Mouse (Mus musculus): ENCODE data around the gene Tnfaip2. TPM values are rescaled to one million over a fixed set of nuclear protein-coding genes. Genes with fewer than 3 reads are reported as not detected.

Gene Tnfaip2
- polyA plus RNA-seq, 1 experiment, result 4.7 TPM

DNA sequence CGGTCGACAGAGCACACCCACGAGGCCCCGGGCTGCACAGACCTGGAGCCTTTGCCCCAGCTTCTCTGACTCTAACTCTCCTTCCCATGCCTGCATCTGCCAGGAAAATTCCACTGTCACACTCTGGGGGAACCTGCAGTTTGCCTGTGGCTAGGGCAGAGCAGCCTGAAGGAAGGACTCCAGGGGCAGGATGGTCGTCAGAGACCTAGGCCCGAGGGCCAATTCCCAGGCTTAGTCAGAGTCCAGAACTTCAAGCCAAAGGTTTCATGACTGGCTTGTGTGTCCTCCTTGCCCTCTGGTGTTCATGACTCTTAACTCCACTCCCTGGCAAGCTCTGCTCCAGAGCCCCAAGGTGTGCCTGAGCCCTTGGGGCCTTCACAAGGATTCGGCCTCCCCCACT is 25.9 kb downstream of the Tnfaip2 start:
- Histone ChIP-seq H3K4me3 (ENCODE audit: low read depth, low read length) (no peak overlapping the region), H3K27ac (ENCODE audit: insufficient read depth, low read length) (no peak overlapping the region), H3K4me1 (ENCODE audit: control insufficient read depth, insufficient read depth, low read length) (no peaks in the 10 kb centered on the region), H3K36me3 (ENCODE audit: control insufficient read depth, insufficient read depth, low read length, poor library complexity, severe bottlenecking) (no peaks in the 10 kb centered on the region), H3K9ac (ENCODE audit: low read depth, poor library complexity, severe bottlenecking) (no peak overlapping the region), H3K9me3 (replicated peaks; ENCODE audit: control insufficient read depth, insufficient read depth, low read length, poor library complexity, severe bottlenecking) (no peaks in the 10 kb centered on the region), H3K27me3 (ENCODE audit: control insufficient read depth, insufficient read depth, low read length, poor library complexity, severe bottlenecking) (no peaks in the 10 kb centered on the region)
- TF ChIP-seq POLR2A (IDR thresholded peaks at IDR 0.05; ENCODE audit: insufficient read depth, low read length) (no peak), EP300 (IDR thresholded peaks at IDR 0.05; ENCODE audit: insufficient read depth, low read depth, low read length) (no peak)

DNA sequence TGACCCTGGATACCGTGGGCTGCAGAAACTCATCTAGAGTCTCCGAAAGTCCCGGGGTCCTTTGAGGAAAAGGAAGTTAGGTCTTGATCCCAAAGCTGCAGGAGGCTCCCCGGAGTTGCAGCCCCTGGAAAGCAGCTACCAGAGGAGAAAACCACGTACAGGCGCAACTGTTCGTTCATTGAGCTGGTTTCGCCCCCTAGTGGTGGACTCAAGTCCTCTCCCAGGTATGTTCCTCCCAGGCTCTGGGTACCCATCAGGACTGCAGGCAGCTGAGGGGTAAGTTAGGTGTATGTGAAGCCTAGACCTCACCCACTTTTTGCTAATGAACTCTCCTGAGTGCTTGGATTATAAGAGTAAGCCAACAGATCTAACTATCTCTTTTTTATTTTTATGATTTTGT is 27.2 kb downstream of the Tnfaip2 start:
- Histone ChIP-seq H3K9me3 (replicated peaks; ENCODE audit: control insufficient read depth, insufficient read depth, low read length, poor library complexity, severe bottlenecking) (no peaks in the 10 kb centered on the region), H3K4me1 (ENCODE audit: control insufficient read depth, insufficient read depth, low read length) (no peaks in the 10 kb centered on the region), H3K36me3 (ENCODE audit: control insufficient read depth, insufficient read depth, low read length, poor library complexity, severe bottlenecking) (no peaks in the 10 kb centered on the region), H3K27ac (ENCODE audit: insufficient read depth, low read length) (no peak overlapping the region), H3K27me3 (ENCODE audit: control insufficient read depth, insufficient read depth, low read length, poor library complexity, severe bottlenecking) (no peaks in the 10 kb centered on the region), H3K4me3 (ENCODE audit: low read depth, low read length) (no peak overlapping the region), H3K9ac (ENCODE audit: low read depth, poor library complexity, severe bottlenecking) (no peak overlapping the region)
- TF ChIP-seq CTCF (IDR thresholded peaks at IDR 0.05; ENCODE audit: low read depth, low read length) (peak; percentile 94), POLR2A (IDR thresholded peaks at IDR 0.05; ENCODE audit: insufficient read depth, low read length) (no peak)

DNA sequence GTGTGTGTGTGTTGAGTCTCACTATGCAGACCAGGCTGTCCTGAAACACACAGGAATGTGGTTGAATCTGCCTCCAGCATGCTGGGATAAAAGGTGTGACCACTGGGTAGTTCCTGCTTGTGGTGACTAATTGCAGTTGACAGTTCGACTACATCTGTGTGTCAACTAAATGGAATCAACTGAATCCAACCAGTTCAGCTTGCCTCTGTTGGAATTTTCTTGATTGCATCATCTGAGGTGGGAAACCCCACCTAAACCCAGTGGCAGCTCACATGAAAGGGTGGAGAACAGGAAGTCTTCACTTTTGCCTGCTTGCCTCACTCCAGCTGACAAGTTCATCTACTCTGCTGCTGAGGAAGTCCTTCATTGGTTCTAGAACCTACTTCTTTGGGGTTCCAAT is 28.9 kb downstream of the Tnfaip2 start:
- Histone ChIP-seq H3K36me3 (ENCODE audit: control insufficient read depth, insufficient read depth, low read length, poor library complexity, severe bottlenecking) (no peaks in the 10 kb centered on the region), H3K4me3 (ENCODE audit: low read depth, low read length) (no peak overlapping the region), H3K4me1 (ENCODE audit: control insufficient read depth, insufficient read depth, low read length) (no peaks in the 10 kb centered on the region), H3K9me3 (replicated peaks; ENCODE audit: control insufficient read depth, insufficient read depth, low read length, poor library complexity, severe bottlenecking) (no peaks in the 10 kb centered on the region), H3K27ac (ENCODE audit: insufficient read depth, low read length) (no peak overlapping the region), H3K27me3 (ENCODE audit: control insufficient read depth, insufficient read depth, low read length, poor library complexity, severe bottlenecking) (no peaks in the 10 kb centered on the region), H3K9ac (ENCODE audit: low read depth, poor library complexity, severe bottlenecking) (no peak overlapping the region)
- TF ChIP-seq EP300 (IDR thresholded peaks at IDR 0.05; ENCODE audit: insufficient read depth, low read depth, low read length), result no peak
- TF ChIP-seq CTCF (IDR thresholded peaks at IDR 0.05; ENCODE audit: low read depth, low read length), result no peak
- TF ChIP-seq POLR2A (IDR thresholded peaks at IDR 0.05; ENCODE audit: insufficient read depth, low read length), result no peak

DNA sequence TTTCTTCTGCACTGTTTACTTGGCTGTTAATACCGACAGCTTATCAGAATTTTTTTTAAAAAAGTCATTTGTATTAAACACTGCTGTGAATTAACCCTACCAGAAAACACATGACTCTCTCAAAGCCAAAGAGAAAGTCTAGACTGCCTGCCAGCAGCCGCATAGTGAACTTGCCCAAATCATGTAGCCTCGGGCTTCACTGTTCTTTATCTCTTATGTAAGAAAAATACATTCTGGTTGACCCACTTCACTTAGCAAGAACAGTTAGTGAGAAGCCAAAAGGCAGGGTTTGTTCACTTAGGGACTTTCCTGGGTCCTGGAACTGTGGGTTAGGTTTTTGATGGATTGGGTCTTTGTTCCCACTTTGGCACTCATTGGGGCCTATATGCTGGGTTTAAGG is 29.5 kb downstream of the Tnfaip2 start:
- Histone ChIP-seq H3K9ac (ENCODE audit: low read depth, poor library complexity, severe bottlenecking) (no peak overlapping the region), H3K4me3 (ENCODE audit: low read depth, low read length) (no peak overlapping the region), H3K27me3 (ENCODE audit: control insufficient read depth, insufficient read depth, low read length, poor library complexity, severe bottlenecking) (no peaks in the 10 kb centered on the region), H3K4me1 (ENCODE audit: control insufficient read depth, insufficient read depth, low read length) (no peaks in the 10 kb centered on the region), H3K36me3 (ENCODE audit: control insufficient read depth, insufficient read depth, low read length, poor library complexity, severe bottlenecking) (no peaks in the 10 kb centered on the region), H3K27ac (ENCODE audit: insufficient read depth, low read length) (no peak overlapping the region), H3K9me3 (replicated peaks; ENCODE audit: control insufficient read depth, insufficient read depth, low read length, poor library complexity, severe bottlenecking) (no peaks in the 10 kb centered on the region)
- no peak for TF ChIP-seq POLR2A (IDR thresholded peaks at IDR 0.05; ENCODE audit: insufficient read depth, low read length)

DNA sequence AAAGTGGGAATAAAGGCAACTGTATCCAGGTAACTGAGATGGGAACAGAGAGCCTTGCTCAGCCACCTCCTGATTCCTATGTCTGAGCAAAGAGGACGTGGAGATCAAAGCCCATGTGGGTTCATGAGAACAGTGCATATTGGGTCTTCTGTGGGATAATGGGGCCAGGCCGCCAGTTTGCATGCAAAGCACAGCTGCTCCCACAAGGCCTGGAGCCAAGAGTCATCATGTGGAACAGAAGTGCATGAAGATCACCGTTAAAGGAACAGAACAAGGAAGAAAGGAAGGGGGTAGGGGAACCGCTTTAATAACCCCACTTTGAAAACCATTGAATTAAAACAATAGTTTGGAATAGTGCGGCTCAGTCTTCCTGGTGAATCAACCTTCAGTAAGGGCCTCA is 30.6 kb downstream of the Tnfaip2 start:
- Histone ChIP-seq H3K4me1 (ENCODE audit: control insufficient read depth, insufficient read depth, low read length) (no peaks in the 10 kb centered on the region), H3K27ac (ENCODE audit: insufficient read depth, low read length) (no peak overlapping the region), H3K9me3 (replicated peaks; ENCODE audit: control insufficient read depth, insufficient read depth, low read length, poor library complexity, severe bottlenecking) (no peaks in the 10 kb centered on the region), H3K4me3 (ENCODE audit: low read depth, low read length) (no peak overlapping the region), H3K9ac (ENCODE audit: low read depth, poor library complexity, severe bottlenecking) (no peak overlapping the region), H3K36me3 (ENCODE audit: control insufficient read depth, insufficient read depth, low read length, poor library complexity, severe bottlenecking) (no peaks in the 10 kb centered on the region), H3K27me3 (ENCODE audit: control insufficient read depth, insufficient read depth, low read length, poor library complexity, severe bottlenecking) (no peaks in the 10 kb centered on the region)
- TF ChIP-seq CTCF (IDR thresholded peaks at IDR 0.05; ENCODE audit: low read depth, low read length) (no peak), POLR2A (IDR thresholded peaks at IDR 0.05; ENCODE audit: insufficient read depth, low read length) (no peak), EP300 (IDR thresholded peaks at IDR 0.05; ENCODE audit: insufficient read depth, low read depth, low read length) (no peak)

DNA sequence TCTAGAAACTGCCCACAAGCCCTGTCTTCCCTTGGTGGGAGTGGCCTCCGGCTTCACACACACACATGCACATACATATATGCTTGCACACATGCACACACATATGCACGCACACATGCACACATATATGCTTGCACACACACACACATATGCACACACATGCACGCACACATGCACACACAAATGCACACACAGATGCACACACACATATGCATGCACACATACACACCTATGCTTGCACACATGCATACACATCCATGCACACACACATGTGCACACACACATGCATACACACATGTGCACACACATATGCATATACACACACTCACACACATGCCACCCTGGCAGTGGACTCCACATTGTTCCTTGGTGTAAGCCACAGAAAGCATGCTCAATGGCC is 32.1 kb downstream of the Tnfaip2 start:
- Histone ChIP-seq H3K27ac (ENCODE audit: insufficient read depth, low read length) (no peak overlapping the region), H3K27me3 (ENCODE audit: control insufficient read depth, insufficient read depth, low read length, poor library complexity, severe bottlenecking) (no peaks in the 10 kb centered on the region), H3K9me3 (replicated peaks; ENCODE audit: control insufficient read depth, insufficient read depth, low read length, poor library complexity, severe bottlenecking) (no peaks in the 10 kb centered on the region), H3K9ac (ENCODE audit: low read depth, poor library complexity, severe bottlenecking) (no peak overlapping the region), H3K36me3 (ENCODE audit: control insufficient read depth, insufficient read depth, low read length, poor library complexity, severe bottlenecking) (no peaks in the 10 kb centered on the region), H3K4me1 (ENCODE audit: control insufficient read depth, insufficient read depth, low read length) (no peaks in the 10 kb centered on the region), H3K4me3 (ENCODE audit: low read depth, low read length) (no peak overlapping the region)
- TF ChIP-seq CTCF (IDR thresholded peaks at IDR 0.05; ENCODE audit: low read depth, low read length), result no peak
- TF ChIP-seq EP300 (IDR thresholded peaks at IDR 0.05; ENCODE audit: insufficient read depth, low read depth, low read length), result no peak
- no peak for TF ChIP-seq POLR2A (IDR thresholded peaks at IDR 0.05; ENCODE audit: insufficient read depth, low read length)
